Mouse (Mus musculus): ENCODE results near the gene Mroh2a.

GRCm38 (mm10) chr1:88261706-88262105 lies 34.9 kb downstream of the Mroh2a start:
- TF ChIP-seq CTCF (IDR thresholded peaks at IDR 0.05; ENCODE audit: insufficient read depth, low read depth, low read length), result no peak
- TF ChIP-seq POLR2A (IDR thresholded peaks at IDR 0.05; ENCODE audit: insufficient read depth, low read depth, low read length), result no peak

Data from olfactory bulb, adult 2 months (tissue).